Mouse (Mus musculus): Measurements from ENCODE around the gene Casp8ap2. TPM values are rescaled to one million over a fixed set of nuclear protein-coding genes. Genes with fewer than 3 reads are reported as not detected.

The Casp8ap2 gene
- polyA plus RNA-seq (2012; rRNA removed; ENCODE audit: low replicate concordance), result 0.82 and 2.7 TPM in 2 replicates

DNA sequence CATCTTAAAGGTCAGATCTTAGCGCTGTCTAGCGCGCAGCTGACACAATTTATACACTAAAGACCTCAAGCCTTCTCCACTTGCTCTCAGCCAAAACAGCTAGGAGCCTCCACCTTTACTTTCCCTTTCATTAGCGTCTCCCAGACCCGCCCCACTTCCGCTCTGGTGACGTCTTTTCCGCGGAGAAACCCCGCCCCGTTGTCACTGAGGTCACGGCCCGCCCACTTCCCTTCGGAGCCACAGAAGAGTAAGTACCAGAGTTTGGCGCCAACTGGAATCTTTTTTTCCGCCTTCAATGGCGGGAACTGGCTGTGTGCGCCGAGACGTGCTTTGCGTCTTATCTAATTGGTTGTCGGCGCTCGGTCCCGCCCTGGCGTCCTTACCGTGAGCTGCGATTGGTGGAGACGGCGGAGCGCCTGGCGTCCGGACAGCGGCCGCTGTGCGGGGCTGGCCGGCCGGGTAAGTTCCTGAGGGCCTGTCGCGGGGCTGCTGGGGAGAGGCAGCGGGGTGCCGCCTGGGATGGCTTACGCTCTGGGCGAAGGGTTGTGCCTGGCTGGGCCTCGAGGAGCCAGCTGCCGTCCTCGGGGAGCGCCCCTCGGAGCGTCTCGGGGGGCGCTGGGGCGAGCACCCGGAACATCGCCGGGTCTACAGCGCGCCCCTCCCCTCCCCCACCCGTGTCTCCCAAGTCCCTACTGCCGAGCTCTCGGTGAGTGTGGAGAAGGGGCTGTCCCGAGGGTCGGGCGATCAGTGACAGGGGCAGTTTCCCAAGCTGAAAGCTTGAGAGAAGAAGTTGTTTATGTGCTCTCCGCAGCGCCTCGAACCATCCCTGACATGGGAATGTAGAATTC is at the start of gene Casp8ap2:
Casp8ap2 (plus strand) TSS at position 418 of the 848 bp plus-strand sequence.

DNA sequence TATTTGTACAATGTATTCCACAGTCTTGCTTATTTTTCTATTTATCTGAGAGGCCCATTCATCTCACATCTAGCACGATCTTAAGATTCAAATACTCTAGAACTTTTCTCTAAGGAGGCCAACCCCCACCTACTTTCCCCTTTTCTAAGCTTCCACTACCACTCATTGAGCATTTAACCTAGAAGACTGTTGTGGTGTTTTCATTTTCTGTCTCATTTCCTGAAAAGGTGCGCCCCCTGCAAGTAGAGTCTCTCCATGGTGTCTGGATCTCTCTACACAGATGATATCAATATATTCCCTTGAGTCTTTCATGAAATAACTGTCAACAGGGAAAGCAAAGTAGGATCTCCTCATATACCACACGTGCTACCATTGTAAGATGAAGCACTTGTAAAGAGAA is 12.6 kb upstream of the Casp8ap2 start, which contains the start of gene Gja10:
Gja10 (minus strand) TSS at position 101 of the 400 bp plus-strand sequence.

DNA sequence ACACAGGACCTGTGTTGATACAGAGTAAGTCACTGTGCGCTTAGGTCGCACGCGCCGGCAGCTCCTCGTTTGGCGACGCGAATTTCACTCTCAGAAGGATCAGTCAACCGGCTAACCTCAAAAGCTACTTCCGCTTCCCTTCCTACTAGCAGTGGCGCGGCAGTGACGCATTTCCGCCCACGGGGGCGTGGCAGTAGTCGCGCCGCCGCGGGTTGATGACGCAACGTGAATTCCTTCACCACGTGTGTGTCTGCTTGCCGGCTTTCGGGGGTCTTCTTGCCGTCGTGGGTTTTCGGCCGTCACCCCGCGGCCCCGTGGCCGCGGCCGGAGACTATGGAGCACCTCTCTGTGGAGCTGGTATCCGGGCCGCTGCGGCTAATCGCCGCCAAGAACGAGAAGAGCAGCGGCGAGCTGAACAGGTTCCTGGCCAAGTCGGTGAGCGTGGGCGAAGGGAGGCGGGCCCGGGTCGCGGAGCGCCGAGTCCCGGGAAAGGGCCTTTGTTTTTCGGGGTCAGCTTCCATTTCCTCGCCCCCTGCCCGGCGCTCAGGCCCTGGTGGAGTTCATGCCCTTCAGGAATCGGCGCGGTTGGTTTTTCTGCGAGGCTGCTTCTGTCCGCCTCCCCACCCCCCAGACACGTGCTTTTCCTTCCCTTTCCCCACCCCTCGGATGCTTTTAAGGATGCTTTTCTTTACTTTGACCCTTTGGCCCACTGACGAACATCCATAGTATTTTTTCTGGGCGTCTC is 41.8 kb downstream of the Casp8ap2 start, which contains the start of gene Mdn1:
Mdn1 (plus strand) TSS at position 202 of the 745 bp plus-strand sequence.

Other genes with a start within 250 kb of the Casp8ap2 start
- gene Gja10, start 12.7 kb upstream of the Casp8ap2 start, polyA plus RNA-seq (2012; rRNA removed; ENCODE audit: low replicate concordance), result not detected in 2 replicates
- gene Mdn1, start 41.7 kb downstream of the Casp8ap2 start, polyA plus RNA-seq (2012; rRNA removed; ENCODE audit: low replicate concordance), result 6.2 and 9.8 TPM in 2 replicates
- gene Lyrm2, start 184.8 kb downstream of the Casp8ap2 start, polyA plus RNA-seq (2012; rRNA removed; ENCODE audit: low replicate concordance), result 4.9 and 6.3 TPM in 2 replicates

All from mammary gland, adult 2 months (tissue).